Mouse (Mus musculus): ENCODE results near the gene Etnk1.

DNA sequence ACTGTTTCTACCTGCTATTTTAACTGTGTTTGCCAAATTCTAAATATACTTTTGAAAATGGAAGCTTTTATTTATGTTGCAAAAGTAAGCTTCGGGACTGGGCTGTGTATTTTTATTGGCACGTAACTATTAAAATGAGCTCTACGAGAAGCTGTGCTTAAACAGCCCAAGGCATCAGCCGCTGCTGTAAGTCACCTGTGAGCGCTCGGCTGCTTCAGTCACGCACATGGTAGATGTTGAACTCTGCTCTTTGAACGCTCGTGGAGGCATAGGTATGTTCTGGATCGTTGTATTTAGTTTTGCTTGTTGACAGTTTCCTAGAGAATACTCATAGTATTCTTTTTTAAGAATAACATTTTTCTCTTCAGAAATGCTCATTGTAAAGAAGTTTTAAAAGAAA lies 26.1 kb downstream of the Etnk1 start:
- TF ChIP-seq CTCF (IDR thresholded peaks at IDR 0.05; ENCODE audit: insufficient read depth, low read length) (no peak), POLR2A (IDR thresholded peaks at IDR 0.05; ENCODE audit: borderline replicate concordance, extremely low read depth, low read depth, low read length) (no peak)
